Mouse (Mus musculus) G1E (cell line): ENCODE data around the gene Cd24a. TPM values are rescaled to one million over a fixed set of nuclear protein-coding genes. Genes with fewer than 3 reads are reported as not detected.

Source experiments
- ATAC-seq: 2 replicates; pipeline ENCODE4 v1.8.0; 2016; ENCODE audit warnings: mild to moderate bottlenecking; ENCODE audit not compliant: insufficient number of reproducible peaks, poor library complexity, low FRiP score, severe bottlenecking; ENCODE audit errors: extremely low read depth
- DNase-seq: peaks from one replicate; pipeline ENCODE4 v3.0.0; 2012; ENCODE audit warnings: low spot score
- H3K27me3 ChIP-seq: 2 replicates; pipeline ENCODE4 v1.6.1; 2012; ENCODE audit warnings: mild to moderate bottlenecking, low read length, inconsistent platforms; ENCODE audit not compliant: insufficient read depth
- H3K36me3 ChIP-seq: replicated peaks from 2 replicates; pipeline ENCODE3; 2012; ENCODE audit warnings: mild to moderate bottlenecking, inconsistent platforms
- H3K4me1 ChIP-seq: 2 replicates; pipeline ENCODE4 v1.6.1; 2012; ENCODE audit warnings: low read depth, low read length, inconsistent platforms, mixed read lengths; ENCODE audit not compliant: insufficient read depth
- H3K4me3 ChIP-seq: 2 replicates; pipeline ENCODE4 v1.5.1; 2012; ENCODE audit warnings: low read depth, mild to moderate bottlenecking, inconsistent platforms, low read length, moderate library complexity, mixed read lengths
- H3K9me3 ChIP-seq: replicated peaks from 2 replicates; pipeline ENCODE4 v1.6.1; 2012; ENCODE audit warnings: inconsistent platforms
- CTCF ChIP-seq: IDR thresholded peaks from 2 replicates; pipeline ENCODE4 v1.5.1; 2012; ENCODE audit warnings: low read depth, low read length, inconsistent platforms, mixed read lengths
- GATA1 ChIP-seq: IDR thresholded peaks from 2 replicates; pipeline ENCODE4 v1.6.1; 2012; ENCODE audit warnings: borderline replicate concordance, low read length, inconsistent platforms, mixed read lengths
- GATA2 ChIP-seq: IDR thresholded peaks from 2 replicates; pipeline ENCODE4 v1.6.1; 2012; ENCODE audit warnings: low read depth, low read length, inconsistent platforms, borderline replicate concordance
- POLR2AphosphoS5 ChIP-seq: IDR thresholded peaks from 2 replicates; pipeline ENCODE4 v1.6.1; 2012; ENCODE audit warnings: low read depth, low read length, inconsistent platforms; ENCODE audit not compliant: insufficient replicate concordance
- TAL1 ChIP-seq: conservative IDR thresholded peaks from 2 replicates; pipeline ENCODE4 v1.6.1; 2012; ENCODE audit warnings: low read depth, low read length, inconsistent platforms, mixed read lengths
- polyA plus RNA-seq: library from polyadenylated mRNA; stranded (reverse); fragments of >175 nt; gene quantifications from 2 replicates; pipeline ENCODE4 v1.2.3, GENCODE M21; 2012
- total RNA-seq, 2 experiments: library from RNA; stranded (forward) in 1 of 2; stranded (reverse) in 1 of 2; fragments of 200-1000 nt in 1 of 2; fragments of >200 nt in 1 of 2; fragmentation: Nextera tagmentation in 1 of 2; gene quantifications; 2 replicates each; pipeline ENCODE4 v1.2.3; 2014 to 2017

Gene Cd24a
- total and polyA plus RNA-seq, 3 experiments: 260 to 1,184 (median 1,162) TPM

DNA sequence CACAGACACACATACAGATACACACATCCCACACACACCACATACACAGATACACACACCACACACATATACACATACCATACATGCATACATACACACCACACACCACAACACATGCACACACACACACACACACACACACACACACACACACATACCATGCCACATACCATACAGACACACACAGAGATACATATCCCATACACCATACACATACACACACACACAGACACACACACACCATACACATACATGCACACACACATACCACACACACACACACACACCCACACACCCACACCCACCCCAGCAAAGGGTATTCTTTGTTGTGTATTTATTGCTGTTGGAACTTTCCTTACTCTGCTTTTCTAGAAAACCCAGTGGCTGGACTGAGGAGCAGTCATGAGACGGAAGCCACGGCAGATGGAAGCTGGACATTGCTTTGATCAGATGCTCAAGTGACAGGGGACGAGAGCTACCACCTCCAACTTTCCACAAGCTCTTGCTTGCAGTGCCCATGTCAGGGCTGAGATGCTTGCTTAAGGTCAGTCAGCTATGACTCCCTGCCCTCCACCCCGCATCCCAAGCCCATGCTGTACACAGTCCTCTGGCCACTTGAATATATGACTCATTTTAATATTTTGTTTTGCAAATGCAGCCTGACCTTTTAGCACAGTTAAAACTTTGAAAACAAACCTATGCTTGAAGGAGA lies 26.0 kb downstream of the Cd24a start:
- no peak for DNase-seq
- no peak for ATAC-seq
- Histone ChIP-seq H3K36me3 (no peaks in the 10 kb centered on the region), H3K4me3 (no peak overlapping the region), H3K9me3 (no peaks in the 10 kb centered on the region), H3K4me1 (peaks cover 20% of the 10 kb centered on the region), H3K27me3 (no peaks in the 10 kb centered on the region)
- TF ChIP-seq CTCF (no peak), GATA1 (no peak), GATA2 (no peak), POLR2AphosphoS5 (no peak)

DNA sequence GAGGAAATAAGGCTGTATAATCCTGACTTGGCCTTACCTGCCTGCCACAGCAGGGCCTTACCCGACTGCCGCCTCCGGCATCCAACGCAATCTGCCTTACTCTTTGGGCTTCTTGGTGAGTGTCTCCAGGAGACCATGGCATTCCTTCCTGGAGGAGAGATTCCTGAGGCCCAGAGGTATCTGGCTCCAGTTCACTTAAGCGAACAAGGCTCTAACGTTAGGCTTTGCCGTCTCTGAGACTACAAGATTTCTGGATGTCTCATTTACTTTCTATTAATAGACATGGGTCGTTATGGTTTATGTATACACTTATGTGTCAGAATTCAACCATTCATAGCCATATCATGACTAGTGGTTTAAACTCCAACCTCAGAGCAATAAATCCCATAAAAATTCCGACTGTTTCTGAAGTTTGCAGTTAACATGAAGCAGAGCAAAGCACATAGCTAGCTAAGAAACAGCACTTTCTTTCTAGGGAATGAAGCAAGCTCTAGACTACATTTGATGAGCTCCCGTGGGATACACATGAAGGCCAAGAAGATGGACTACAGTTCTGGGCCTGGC lies 26.7 kb downstream of the Cd24a start:
- peaks cover 27% of the 10 kb centered on the region for H3K4me1 ChIP-seq
- DNase-seq (no peak), ATAC-seq (no peak)
- TF ChIP-seq TAL1 (no peak), GATA2 (no peak), GATA1 (no peak), POLR2AphosphoS5 (no peak), CTCF (no peak)
- H3K9me3 ChIP-seq: no peaks in the 10 kb centered on the region
- H3K27me3 ChIP-seq: no peaks in the 10 kb centered on the region
- no peaks in the 10 kb centered on the region for H3K36me3 ChIP-seq
- H3K4me3 ChIP-seq: no peak overlapping the region

- Histone ChIP-seq H3K36me3 (no peaks in the 10 kb centered on the region), H3K27me3 (no peaks in the 10 kb centered on the region), H3K9me3 (no peaks in the 10 kb centered on the region), H3K4me3 (no peak overlapping the region), H3K4me1 (peaks cover 32% of the 10 kb centered on the region)
- ATAC-seq: no peak
- DNase-seq: no peak
- TF ChIP-seq POLR2AphosphoS5 (no peak), GATA2 (no peak), TAL1 (no peak), GATA1 (no peak), CTCF (no peak)
Measured at GRCm38 (mm10) chr10:43605901-43606300, 27.8 kb downstream of the Cd24a start.

- Histone ChIP-seq H3K4me1 (peaks cover 38% of the 10 kb centered on the region), H3K9me3 (no peaks in the 10 kb centered on the region), H3K4me3 (no peak overlapping the region), H3K36me3 (no peaks in the 10 kb centered on the region), H3K27me3 (no peaks in the 10 kb centered on the region)
- peak; percentile 78 for ATAC-seq
- peak; percentile 84 for TF ChIP-seq TAL1
- no peak for TF ChIP-seq CTCF
- no peak for TF ChIP-seq GATA2
- DNase-seq: peak; percentile 23
Measured at GRCm38 (mm10) chr10:43609507-43609906, 31.4 kb downstream of the Cd24a start.

DNA sequence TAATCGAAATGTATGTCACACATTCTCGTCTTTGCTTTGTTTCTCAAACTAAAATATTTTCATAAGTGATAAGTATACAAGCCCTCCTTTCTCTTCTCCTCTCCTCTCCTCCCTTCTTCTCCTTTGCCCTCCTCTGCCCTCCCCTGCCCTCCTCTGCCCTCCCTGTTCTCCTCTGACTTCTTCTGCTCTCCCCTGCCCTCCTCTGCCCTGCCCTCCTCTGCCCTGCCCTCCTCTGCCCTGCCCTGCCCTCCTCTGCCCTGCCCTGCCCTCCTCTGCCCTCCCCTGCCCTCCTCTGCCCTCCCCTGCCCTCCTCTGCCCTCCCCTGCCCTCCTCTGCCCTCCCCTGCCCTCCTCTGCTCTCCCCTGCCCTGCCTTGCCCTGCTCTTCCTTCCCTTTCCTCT lies 31.9 kb downstream of the Cd24a start:
- ATAC-seq (no peak), DNase-seq (no peak)
- no peaks in the 10 kb centered on the region for H3K36me3 ChIP-seq
- no peaks in the 10 kb centered on the region for H3K9me3 ChIP-seq
- peaks cover 38% of the 10 kb centered on the region for H3K4me1 ChIP-seq
- no peaks in the 10 kb centered on the region for H3K27me3 ChIP-seq
- no peak overlapping the region for H3K4me3 ChIP-seq
- TF ChIP-seq POLR2AphosphoS5 (no peak), TAL1 (no peak), GATA1 (no peak), CTCF (no peak), GATA2 (no peak)

- Histone ChIP-seq H3K36me3 (no peaks in the 10 kb centered on the region), H3K9me3 (no peaks in the 10 kb centered on the region), H3K4me3 (no peak overlapping the region), H3K4me1 (peaks cover 30% of the 10 kb centered on the region), H3K27me3 (no peaks in the 10 kb centered on the region)
- no peak for DNase-seq
- TF ChIP-seq GATA2 (no peak), CTCF (no peak), TAL1 (no peak), GATA1 (no peak), POLR2AphosphoS5 (no peak)
- no peak for ATAC-seq
Measured at GRCm38 (mm10) chr10:43611081-43611480, 33.0 kb downstream of the Cd24a start.
